8 mouse cellular contexts compared by ENCODE assay signal in the genomic region with DNA sequence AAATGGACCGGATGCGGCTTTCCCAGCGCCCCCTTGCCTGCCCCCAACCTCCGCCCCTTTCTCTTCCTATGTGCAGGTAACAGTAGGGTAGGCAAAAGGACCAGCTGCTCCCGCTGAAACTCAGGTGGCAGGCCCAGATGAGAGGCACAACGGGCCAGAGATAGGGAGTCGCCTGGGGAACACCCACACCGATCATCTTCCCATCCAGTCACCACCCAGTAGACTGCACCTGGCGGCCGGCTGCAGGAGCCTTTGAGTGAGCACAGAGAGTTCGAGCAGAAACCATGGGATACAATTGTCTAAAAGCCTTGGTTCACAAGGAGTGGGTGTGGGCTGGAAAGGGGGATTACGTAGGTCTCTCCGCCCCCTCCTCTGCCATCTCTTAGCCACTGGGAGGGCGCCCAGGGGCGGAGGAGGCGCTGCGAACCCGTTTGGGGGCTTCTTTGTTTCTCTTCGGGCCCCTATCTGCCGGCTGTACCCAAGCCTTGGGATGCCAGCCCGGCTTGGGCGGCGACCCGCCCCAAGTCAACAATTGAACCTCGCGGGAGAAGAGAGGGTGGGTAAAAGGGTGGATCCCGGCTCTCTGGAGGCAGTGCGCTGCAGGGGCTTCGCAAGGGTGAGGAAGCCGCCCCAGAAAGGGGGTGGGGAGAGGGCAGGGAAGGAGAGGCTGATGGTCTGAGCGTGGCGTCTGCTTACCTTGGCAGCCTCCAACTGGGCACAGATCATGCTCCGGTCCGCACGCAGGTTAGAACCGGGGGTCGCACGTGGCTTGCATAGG. TPM values are rescaled to one million over a fixed set of nuclear protein-coding genes. Genes with fewer than 3 reads are reported as not detected.
A peak's percentile ranks its signal among the peaks of the same experiment; 100 is the strongest.
DNase-seq lines count a peak whose midpoint lies in the region; ATAC-seq and TF ChIP-seq lines count a peak whose summit lies in the region.

No protein-coding gene starts in this region.

- peak overlapping the region; percentile 87 for H3K4me2 ChIP-seq in embryonic facial prominence, embryonic 11.5 days (ENCODE audit: low read depth, low read length)
- H3K4me2 ChIP-seq in myocyte (ENCODE audit: low read depth) = peak overlapping the region; percentile 24

- H3ac ChIP-seq in myocyte (ENCODE audit: control insufficient read depth, insufficient read length) = no peak overlapping the region

- H3K27me3 ChIP-seq in embryonic facial prominence, embryonic 11.5 days (ENCODE audit: control insufficient read depth, insufficient read depth, low read length) = no peaks in the 10 kb centered on the region
- no peaks in the 10 kb centered on the region for H3K27me3 ChIP-seq in myocyte (ENCODE audit: control insufficient read depth, insufficient read depth, insufficient read length)

- ATAC-seq in embryonic facial prominence, embryonic 11.5 days (replicated peaks; ENCODE audit: insufficient number of reproducible peaks, low FRiP score, low TSS enrichment, low read depth) = peak; percentile 90

- H3K79me2 ChIP-seq in myocyte (ENCODE audit: control insufficient read depth, insufficient read depth) = no peaks in the 10 kb centered on the region

- H3K9ac ChIP-seq in embryonic facial prominence, embryonic 11.5 days (replicated peaks; ENCODE audit: low read length) = peak overlapping the region; percentile 61

- 2% methylated on average over 37 of the region's 38 CpGs for WGBS in embryonic facial prominence, embryonic 11.5 days

- peak; percentile 7 for DNase-seq in ovary, postnatal 36 days (ENCODE audit: low spot score)
- DNase-seq in ovary, adult 18-20 months (ENCODE audit: low spot score) = no peak
- peak; percentile 54 for DNase-seq in embryonic facial prominence, embryonic 11.5 days (ENCODE audit: low spot score)
- DNase-seq in heart, postnatal 36 days = peak; percentile 1
- peak; percentile 57 to 76 for DNase-seq in left cerebral cortex, postnatal 36 days (ENCODE audit: low spot score in 2 of 2)
- no peak for DNase-seq in urinary bladder, postnatal 25 days (ENCODE audit: low spot score)
- DNase-seq in kidney, postnatal 14 days = no peak

- intact Hi-C loops in heart, postnatal 36 days (cut with DNase I) = no loop called here
- intact Hi-C loops in left cerebral cortex, postnatal 36 days (cut with DNase I) = loop anchor here (5.0 kb wide), 2 partner anchors 90 to 95 kb away; a partner anchor contains a TSS

- H3K36me3 ChIP-seq in embryonic facial prominence, embryonic 11.5 days (replicated peaks; ENCODE audit: control insufficient read depth, insufficient read depth, low read depth, low read length) = no peaks in the 10 kb centered on the region
- H3K36me3 ChIP-seq in myocyte (ENCODE audit: control insufficient read depth, insufficient read depth) = no peaks in the 10 kb centered on the region

- no peak overlapping the region for H3K27ac ChIP-seq in embryonic facial prominence, embryonic 11.5 days (replicated peaks; ENCODE audit: low read depth, low read length)

- no peaks in the 10 kb centered on the region for H3K9me3 ChIP-seq in embryonic facial prominence, embryonic 11.5 days (replicated peaks; ENCODE audit: control insufficient read depth, low read length)

- no peak for TF ChIP-seq POLR2A in myocyte (IDR thresholded peaks at IDR 0.05; ENCODE audit: insufficient read length, low read depth)

- H3K4me1 ChIP-seq in embryonic facial prominence, embryonic 11.5 days (ENCODE audit: control insufficient read depth, insufficient read depth, low read length) = no peaks in the 10 kb centered on the region

- peak overlapping the region; percentile 52 for H3K4me3 ChIP-seq in embryonic facial prominence, embryonic 11.5 days (ENCODE audit: low read depth, low read length)
- H3K4me3 ChIP-seq in myocyte = no peak overlapping the region

TF ChIP-seq in myocyte, 11 proteins besides CTCF, POLR2A, EP300 and RAD21:
- no peak for TF ChIP-seq MYOD1 (IDR thresholded peaks at IDR 0.05; ENCODE audit: control insufficient read depth in 1 of 3, insufficient read length in 2 of 3, low read depth in 2 of 3)
- TF ChIP-seq CEBPB (IDR thresholded peaks at IDR 0.05; ENCODE audit: insufficient read depth, poor library complexity, severe bottlenecking) = no peak
- TF ChIP-seq TCF3 (IDR thresholded peaks at IDR 0.05; ENCODE audit: insufficient read length, low read depth) = no peak
TF ChIP-seq in myocyte: peak in this region for 0.

RNA-seq across cellular contexts. Expression of a gene that starts 0.7 kb away (rescaled TPM):
- 2.4 and 2.8 TPM in 2 replicates for polyA plus RNA-seq in embryonic facial prominence, embryonic 11.5 days (2014; fragmentation: Nextera tagmentation; extraction: Ambion mirVana)
- under 1 TPM; 0.05 to 0.64 TPM for total RNA-seq in heart, postnatal 36 days (2021)
- total RNA-seq in left cerebral cortex, postnatal 36 days (2021) = 100 to 1,000 TPM; 131 to 135 TPM
- polyA plus RNA-seq in myocyte (2012; fragmentation: generic; extraction: Trizol) = 0.02 TPM

Comparison
In these comparisons a context has a peak if more than half of its experiments do, and no peak if none do; other contexts are left out.
1. DNase-seq: peak in ovary, postnatal 36 days (single experiment), embryonic facial prominence, embryonic 11.5 days (single experiment), heart, postnatal 36 days (2 of 2) and left cerebral cortex, postnatal 36 days (2 of 2); none in ovary, adult 18-20 months (single experiment), urinary bladder, postnatal 25 days (single experiment) and kidney, postnatal 14 days (single experiment).
2. RNA of a gene that starts 0.7 kb away (total RNA-seq): 131 to 135 TPM in left cerebral cortex, postnatal 36 days; 0.05 to 0.64 TPM in heart, postnatal 36 days; every median in the first group is over 10 times any median in the second.